Mouse (Mus musculus) small intestine, adult 2 months (tissue): ENCODE results near the gene Gpnmb.

Experiments
- CTCF ChIP-seq: fragments of 200-500 bp; IDR thresholded peaks from 2 replicates; pipeline ENCODE4 v1.5.1; 2012; ENCODE audit warnings: low read depth, mild to moderate bottlenecking, control low read depth, inconsistent platforms, low read length, moderate library complexity, mixed read lengths; ENCODE audit not compliant: insufficient replicate concordance, insufficient read length; ENCODE audit errors: extremely low read depth
- POLR2A ChIP-seq: fragments of 200-500 bp; IDR thresholded peaks from 2 replicates; pipeline ENCODE4 v1.6.1; 2012; ENCODE audit warnings: low read depth, mild to moderate bottlenecking, control low read depth, inconsistent platforms, low read length, moderate library complexity

DNA sequence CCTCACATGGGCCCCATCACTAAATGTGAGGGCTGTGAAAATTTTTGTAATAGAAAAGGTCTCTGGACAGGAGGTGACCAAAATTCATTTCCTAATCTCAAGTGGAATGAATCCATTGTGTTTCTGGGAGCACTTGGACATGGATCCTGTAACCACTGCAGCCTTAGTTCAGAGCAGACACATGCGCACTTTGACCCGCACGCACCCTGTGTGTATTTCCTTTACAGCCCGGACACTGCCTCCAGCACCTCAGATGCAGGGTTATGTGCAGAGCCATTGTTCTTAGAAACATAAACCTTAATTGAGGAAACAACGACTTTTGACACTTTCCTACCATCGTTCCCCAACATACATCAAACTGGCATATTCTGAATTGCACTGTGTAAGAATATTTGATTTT, 78.1 kb downstream of the Gpnmb start:
- TF ChIP-seq POLR2A (no peak), CTCF (no peak)
